Mouse (Mus musculus) embryo, embryonic 11 days (tissue): ENCODE data around the gene Ccdc105.

ENCODE experiments used
- DNase-seq: peaks from one replicate; pipeline ENCODE4 v3.0.0-alpha.2; 2015

Ccdc105 gene

GRCm38 (mm10) chr10:78715156-78715555, 37.7 kb downstream of the Ccdc105 start:
- no peak for DNase-seq

- no peak for DNase-seq
Observed at GRCm38 (mm10) chr10:78714129-78714528, 38.7 kb downstream of the Ccdc105 start.

GRCm38 (mm10) chr10:78710706-78711105, 42.2 kb downstream of the Ccdc105 start:
- no peak for DNase-seq

- no peak for DNase-seq
Observed at GRCm38 (mm10) chr10:78700881-78701280, 52.0 kb downstream of the Ccdc105 start.
